Mouse (Mus musculus) CH12.LX (cell line): Measurements from ENCODE around the gene Olfr91.

Experiments used
- CTCF ChIP-seq, 2 experiments: IDR thresholded peaks in 1 of 2; conservative IDR thresholded peaks in 1 of 2; 2 replicates each; pipeline ENCODE4 v1.5.1; 2011 to 2012; ENCODE audit warnings: low read depth in 2 of 2, low read length in 2 of 2, improper control_type of control experiment in 1 of 2, inconsistent platforms in 1 of 2, mild to moderate bottlenecking in 1 of 2, moderate library complexity in 1 of 2
- E2F4 ChIP-seq: IDR thresholded peaks from 2 replicates; pipeline ENCODE4 v1.6.1; 2011; ENCODE audit warnings: low read depth, low read length, improper control_type of control experiment; ENCODE audit not compliant: insufficient replicate concordance
- EP300 ChIP-seq: IDR thresholded peaks from 2 replicates; pipeline ENCODE4 v1.6.1; 2011; ENCODE audit warnings: low read length, improper control_type of control experiment
- JUN ChIP-seq: IDR thresholded peaks from 2 replicates; pipeline ENCODE4 v1.6.1; 2011; ENCODE audit warnings: low read depth, mild to moderate bottlenecking, low read length, improper control_type of control experiment, moderate library complexity; ENCODE audit not compliant: insufficient read depth
- MAFK ChIP-seq: IDR thresholded peaks from 2 replicates; pipeline ENCODE4 v1.6.1; 2011; ENCODE audit warnings: low read length, improper control_type of control experiment; ENCODE audit not compliant: insufficient replicate concordance
- MAX ChIP-seq: IDR thresholded peaks from 2 replicates; pipeline ENCODE4 v1.6.1; 2011; ENCODE audit warnings: low read length, improper control_type of control experiment
- NELFE ChIP-seq: IDR thresholded peaks from 2 replicates; pipeline ENCODE4 v1.6.1; 2011; ENCODE audit warnings: low read depth, low read length, improper control_type of control experiment
- POLR2A ChIP-seq: IDR thresholded peaks from 2 replicates; pipeline ENCODE4 v1.6.1; 2011; ENCODE audit warnings: low read depth, mild to moderate bottlenecking, improper control_type of control experiment, low read length
- SIN3A ChIP-seq: IDR thresholded peaks from 2 replicates; pipeline ENCODE4 v1.6.1; 2012; ENCODE audit warnings: low read length, improper control_type of control experiment, inconsistent platforms
- ZKSCAN1 ChIP-seq: IDR thresholded peaks from 2 replicates; pipeline ENCODE4 v1.6.1; 2012; ENCODE audit warnings: low read depth, inconsistent platforms, low read length, improper control_type of control experiment, borderline replicate concordance
- ZMIZ1 ChIP-seq: IDR thresholded peaks from 2 replicates; pipeline ENCODE4 v1.6.1; 2012; ENCODE audit warnings: low read depth, mild to moderate bottlenecking, inconsistent platforms, low read length, improper control_type of control experiment

DNA sequence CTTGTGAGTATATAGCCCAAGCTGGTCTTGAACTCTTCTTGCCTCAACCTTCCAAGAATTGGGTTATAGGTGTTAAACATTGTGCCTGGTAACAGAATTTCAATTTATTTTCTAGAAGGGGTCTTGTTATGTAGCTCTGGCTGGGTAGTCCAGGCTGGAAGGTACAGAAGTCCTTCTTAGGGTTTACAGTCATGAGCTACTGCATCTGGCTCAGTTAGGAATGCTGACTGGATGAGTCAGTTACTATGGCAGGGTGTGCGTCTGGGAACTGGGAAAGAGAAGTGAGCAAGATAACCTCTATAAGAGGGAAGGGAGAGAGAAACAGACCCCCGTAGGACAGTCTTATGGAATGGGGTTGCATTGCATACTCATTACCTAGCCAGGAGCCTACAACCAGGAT is 22.3 kb downstream of the Olfr91 start:
- TF ChIP-seq MAX (no peak), POLR2A (no peak), NELFE (no peak), CTCF (conservative IDR thresholded peaks at IDR 0.05 in 1 of 2, IDR thresholded peaks at IDR 0.05 in 1 of 2; ENCODE audit: low read depth in 2 of 2, low read length in 2 of 2) (no peak), E2F4 (no peak), ZKSCAN1 (no peak), MAFK (no peak), JUN (no peak), ZMIZ1 (no peak), SIN3A (no peak), EP300 (no peak)
